Mouse (Mus musculus) limb, embryonic 10.5 days (tissue): ENCODE measurements at regions not wholly inside any gene's neighbourhood (a gene's known extent, or its start where the extent isn't known, plus 50 kb on each side); places are given as distances from the start of the nearest gene placed in this dataset.

Source experiments
- DNase-seq: peaks from one replicate; pipeline ENCODE4 v3.0.0-alpha.2; 2017; ENCODE audit warnings: low spot score
- H3K27ac ChIP-seq: fragments of 300-500 bp; sonication (generic); 2 replicates; pipeline ENCODE4 v1.5.1; 2016; ENCODE audit warnings: mild to moderate bottlenecking
- H3K27me3 ChIP-seq: fragments of 300-500 bp; sonication (generic); 2 replicates; pipeline ENCODE4 v1.6.1; 2016; ENCODE audit warnings: low read depth, mild to moderate bottlenecking; ENCODE audit not compliant: poor library complexity, severe bottlenecking
- H3K36me3 ChIP-seq: fragments of 300-500 bp; sonication (generic); 2 replicates; pipeline ENCODE4 v1.6.1; 2016; ENCODE audit warnings: mild to moderate bottlenecking, moderate library complexity
- H3K4me1 ChIP-seq: fragments of 300-500 bp; sonication (generic); 2 replicates; pipeline ENCODE4 v1.6.1; 2016
- H3K4me3 ChIP-seq: fragments of 300-500 bp; sonication (generic); 2 replicates; pipeline ENCODE4 v1.5.1; 2016; ENCODE audit warnings: mild to moderate bottlenecking, moderate library complexity
- H3K9me3 ChIP-seq: fragments of 300-500 bp; sonication (generic); replicated peaks from 2 replicates; pipeline ENCODE4 v1.6.1; 2016; ENCODE audit warnings: mild to moderate bottlenecking
- WGBS: fragments of 180-500 bp; shearing (Covaris S2); methylation state at CpG from one replicate; pipeline ENCODE4 v1.1.7; 2016; 5-methylcytosine and 5-hydroxymethylcytosine counted together

- no peak for DNase-seq
- Histone ChIP-seq H3K27me3 (no peaks in the 10 kb centered on the region), H3K27ac (no peak overlapping the region), H3K4me3 (no peak overlapping the region), H3K4me1 (peaks cover 10% of the 10 kb centered on the region; the same call in 1 of the 2 replicates), H3K36me3 (no peaks in the 10 kb centered on the region), H3K9me3 (no peaks in the 10 kb centered on the region)
- 89% methylated on average over 6 of the region's 6 CpGs for WGBS
Observed at GRCm38 (mm10) chr6:17201916-17202636, 78.9 kb upstream of the Cav2 start.

DNA sequence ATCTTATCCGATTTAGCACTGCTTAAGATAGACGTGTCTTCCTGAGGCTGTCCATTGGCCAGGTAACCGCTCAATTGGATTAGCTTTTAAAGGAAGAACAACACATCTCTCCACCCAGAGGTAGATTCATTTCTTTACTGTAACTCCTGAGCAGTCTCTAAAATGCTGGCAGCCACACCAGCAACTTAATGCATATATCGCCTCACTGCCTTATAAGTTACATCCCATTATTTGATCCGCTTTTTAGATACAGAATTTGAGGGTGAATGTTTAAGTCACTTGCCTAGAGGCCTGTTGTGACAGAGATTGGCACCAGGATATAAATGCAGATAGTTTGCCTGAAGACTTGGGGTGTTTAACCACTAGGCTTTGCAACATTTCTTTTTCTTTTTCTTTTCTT, 77.7 kb upstream of the Cav2 start:
- Histone ChIP-seq H3K4me1 (peaks cover 8% of the 10 kb centered on the region; the same call in 1 of the 2 replicates), H3K36me3 (no peaks in the 10 kb centered on the region), H3K9me3 (no peaks in the 10 kb centered on the region), H3K27me3 (no peaks in the 10 kb centered on the region), H3K4me3 (no peak overlapping the region), H3K27ac (no peak overlapping the region)
- DNase-seq = no peak
- WGBS = 94% methylated on average over 5 of the region's 5 CpGs

DNA sequence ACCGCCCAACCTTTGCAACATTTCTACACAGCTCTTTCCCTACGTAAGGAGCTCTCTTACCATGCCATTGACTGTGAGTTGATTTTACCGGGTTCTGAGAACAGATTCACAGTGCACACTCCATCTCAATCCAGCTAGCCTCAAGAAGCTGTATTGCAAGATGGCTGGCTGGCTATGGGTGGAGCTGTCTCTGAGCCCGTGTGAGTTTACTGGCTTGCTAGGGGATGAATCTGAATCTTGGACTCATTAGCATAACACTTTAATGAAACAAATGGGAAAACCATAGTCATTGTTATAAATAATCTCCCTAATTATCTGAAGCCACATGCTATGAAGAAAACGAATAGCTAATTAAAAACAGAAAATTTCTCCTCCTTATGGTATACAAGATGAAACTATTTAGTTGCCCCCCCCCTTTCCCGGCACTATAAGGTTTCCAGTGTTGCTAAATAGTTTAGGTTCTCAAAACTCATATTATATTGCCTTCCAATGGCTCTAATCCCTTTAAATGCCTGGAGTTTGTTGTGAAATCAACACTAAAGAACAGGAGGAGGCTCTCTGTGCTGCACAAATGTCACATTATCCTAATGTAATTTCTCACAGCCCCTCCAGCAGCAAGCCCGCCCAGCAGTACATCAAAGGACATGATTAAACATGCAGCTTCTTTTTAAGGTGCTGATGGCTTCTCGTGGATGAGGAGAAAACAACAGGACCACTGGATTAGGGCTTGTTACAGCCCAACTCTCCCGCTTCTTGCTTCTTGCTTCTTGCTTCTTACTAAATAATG, 76.9 kb upstream of the Cav2 start:
- Histone ChIP-seq H3K27ac (no peak overlapping the region), H3K4me1 (0 out of 2 replicates have a peak, but pooled peaks cover 3% of the 10 kb centered on the region), H3K4me3 (no peak overlapping the region), H3K27me3 (no peaks in the 10 kb centered on the region), H3K9me3 (no peaks in the 10 kb centered on the region), H3K36me3 (no peaks in the 10 kb centered on the region)
- 65% methylated on average over 9 of the region's 9 CpGs for WGBS
- no peak for DNase-seq

- no peak for DNase-seq
- Histone ChIP-seq H3K4me3 (no peak overlapping the region), H3K27me3 (no peaks in the 10 kb centered on the region), H3K9me3 (no peaks in the 10 kb centered on the region), H3K4me1 (no peaks in the 10 kb centered on the region), H3K27ac (no peak overlapping the region), H3K36me3 (no peaks in the 10 kb centered on the region)
- 96% methylated on average over 3 of the region's 3 CpGs for WGBS
Observed at GRCm38 (mm10) chr6:17206932-17207331, 74.1 kb upstream of the Cav2 start.

- DNase-seq = no peak
Observed at GRCm38 (mm10) chr6:17209792-17210191, 71.2 kb upstream of the Cav2 start.

DNA sequence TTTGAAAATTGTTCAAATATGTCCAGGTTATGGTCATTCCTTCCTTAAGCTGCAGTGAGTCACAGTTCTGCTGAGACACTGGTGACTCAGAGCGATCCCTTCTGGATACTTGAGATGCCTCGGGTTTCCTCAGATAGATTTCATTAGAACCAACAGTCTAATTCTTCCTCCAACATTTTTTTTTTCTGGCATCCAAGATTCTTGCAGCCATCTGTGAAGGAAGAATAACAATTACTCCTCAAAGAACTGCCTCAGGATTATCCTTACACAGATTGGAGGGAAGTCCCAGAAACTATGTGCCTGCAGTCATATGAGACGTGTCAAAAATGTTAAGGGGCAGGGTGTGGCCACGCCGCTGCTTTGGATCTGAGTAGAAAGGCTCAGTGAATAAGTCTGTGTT, 69.6 kb upstream of the Cav2 start:
- Histone ChIP-seq H3K4me3 (no peak overlapping the region), H3K27ac (no peak overlapping the region), H3K27me3 (no peaks in the 10 kb centered on the region), H3K36me3 (no peaks in the 10 kb centered on the region), H3K9me3 (no peaks in the 10 kb centered on the region), H3K4me1 (no peaks in the 10 kb centered on the region)
- WGBS = 80% methylated on average over 5 of the region's 5 CpGs
- DNase-seq = no peak

More at GRCm38 (mm10) chr6:17209792-17210191, 71.2 kb upstream of the Cav2 start:
- H3K36me3 ChIP-seq = no peaks in the 10 kb centered on the region
- H3K4me3 ChIP-seq = no peak overlapping the region
- no peaks in the 10 kb centered on the region for H3K9me3 ChIP-seq
- no peak overlapping the region for H3K27ac ChIP-seq
- H3K4me1 ChIP-seq = no peaks in the 10 kb centered on the region
- no peaks in the 10 kb centered on the region for H3K27me3 ChIP-seq
- 69% methylated on average over 4 of the region's 4 CpGs for WGBS

DNA sequence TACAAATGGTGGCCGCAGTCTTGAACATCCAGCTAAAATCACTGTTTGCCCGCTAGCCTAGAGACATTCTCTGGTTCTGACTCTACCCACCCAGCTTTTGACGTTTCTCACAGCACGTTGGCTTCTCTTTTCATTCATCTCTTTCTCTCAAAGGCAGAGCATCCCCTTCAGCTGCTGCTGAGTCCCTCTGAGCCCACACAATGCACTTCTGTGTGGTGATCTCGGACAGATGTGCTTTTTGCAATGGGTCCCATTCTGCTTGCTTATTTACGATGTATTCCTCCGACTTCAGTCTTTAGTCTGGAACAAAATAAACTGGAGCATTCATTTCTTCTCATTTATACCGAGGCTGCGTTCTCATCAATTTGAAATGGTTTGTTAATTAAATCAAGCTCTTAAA, 66.2 kb upstream of the Cav2 start:
- Histone ChIP-seq H3K9me3 (no peaks in the 10 kb centered on the region), H3K27me3 (no peaks in the 10 kb centered on the region), H3K4me1 (no peaks in the 10 kb centered on the region), H3K36me3 (no peaks in the 10 kb centered on the region), H3K4me3 (no peak overlapping the region), H3K27ac (no peak overlapping the region)
- 81% methylated on average over 9 of the region's 9 CpGs for WGBS
- no peak for DNase-seq

DNA sequence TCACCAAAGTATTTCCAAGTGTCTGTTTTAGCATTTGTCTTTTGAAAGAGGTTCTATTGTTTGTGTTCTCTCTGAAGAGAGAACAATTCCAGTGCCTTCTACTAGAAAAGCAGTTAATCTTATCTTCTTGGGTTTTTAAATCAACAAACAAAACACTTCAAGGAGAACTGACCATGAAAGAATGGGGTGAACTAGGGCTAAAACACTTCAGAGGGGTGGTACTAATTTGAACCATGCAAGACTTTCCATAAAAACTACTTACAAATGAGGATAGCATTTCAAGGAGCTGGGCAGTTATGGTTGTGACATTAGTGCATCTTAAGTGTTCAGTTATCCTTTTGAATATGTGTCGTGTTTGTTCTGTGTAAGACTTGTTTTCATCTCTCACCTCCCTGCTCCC, 64.5 kb upstream of the Cav2 start:
- DNase-seq = no peak
- Histone ChIP-seq H3K27ac (no peak overlapping the region), H3K4me1 (no peaks in the 10 kb centered on the region), H3K4me3 (no peak overlapping the region), H3K9me3 (no peaks in the 10 kb centered on the region), H3K27me3 (no peaks in the 10 kb centered on the region), H3K36me3 (no peaks in the 10 kb centered on the region)
- WGBS = 74% methylated on average over 1 of the region's 1 CpGs

DNA sequence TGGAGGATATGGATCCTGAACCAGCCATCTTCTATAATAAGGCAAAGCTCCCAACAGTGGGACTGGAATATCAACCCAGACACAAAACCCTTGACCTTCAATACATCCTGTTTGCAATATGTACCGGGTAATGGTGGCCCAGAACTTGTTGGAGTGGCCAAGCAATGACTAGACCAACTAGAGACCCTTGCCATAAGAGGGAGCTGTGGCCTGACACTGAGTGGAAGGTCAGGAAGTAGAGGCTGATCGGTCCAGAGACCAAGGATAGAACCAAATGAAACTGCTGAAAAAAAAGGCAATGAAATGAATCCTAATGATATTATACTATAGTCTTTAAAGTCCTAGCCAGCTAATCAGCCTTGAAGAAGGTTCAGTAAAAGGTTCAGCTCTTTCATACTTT, 57.2 kb upstream of the Cav2 start:
- no peaks in the 10 kb centered on the region for H3K9me3 ChIP-seq
- H3K4me1 ChIP-seq = no peaks in the 10 kb centered on the region
- H3K27me3 ChIP-seq = no peaks in the 10 kb centered on the region
- 89% methylated on average over 2 of the region's 2 CpGs for WGBS
- H3K36me3 ChIP-seq = no peaks in the 10 kb centered on the region
- H3K27ac ChIP-seq = no peak overlapping the region
- no peak for DNase-seq
- no peak overlapping the region for H3K4me3 ChIP-seq

DNA sequence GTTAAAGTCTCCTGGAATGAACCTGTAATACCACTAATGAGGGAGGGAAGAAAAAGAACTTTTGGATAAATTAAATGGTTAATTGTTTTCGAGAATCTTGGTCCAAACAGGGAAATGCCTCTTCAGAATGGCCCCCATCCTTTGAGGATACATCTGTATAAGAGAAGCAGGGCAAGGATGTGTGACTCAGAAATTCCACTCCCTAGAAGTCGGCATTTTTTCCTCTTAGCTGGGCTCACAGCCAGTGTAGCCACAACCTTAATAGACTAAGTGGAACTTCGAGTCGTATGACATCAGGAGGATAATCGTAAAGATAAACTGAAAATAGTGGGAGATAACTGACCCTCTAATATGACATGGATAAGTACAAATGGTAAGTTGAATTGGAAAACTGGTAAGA, 56.1 kb upstream of the Cav2 start:
- no peak overlapping the region for H3K4me3 ChIP-seq
- H3K27me3 ChIP-seq = no peaks in the 10 kb centered on the region
- DNase-seq = no peak
- no peaks in the 10 kb centered on the region for H3K36me3 ChIP-seq
- H3K27ac ChIP-seq = no peak overlapping the region
- 87% methylated on average over 5 of the region's 5 CpGs for WGBS
- no peaks in the 10 kb centered on the region for H3K4me1 ChIP-seq
- no peaks in the 10 kb centered on the region for H3K9me3 ChIP-seq

GRCm38 (mm10) chr6:17226483-17226882, 54.5 kb upstream of the Cav2 start:
- Histone ChIP-seq H3K36me3 (no peaks in the 10 kb centered on the region), H3K4me3 (no peak overlapping the region), H3K27ac (no peak overlapping the region), H3K9me3 (no peaks in the 10 kb centered on the region), H3K4me1 (no peaks in the 10 kb centered on the region), H3K27me3 (no peaks in the 10 kb centered on the region)
- WGBS = 91% methylated on average over 6 of the region's 6 CpGs
- no peak for DNase-seq
